8 mouse cellular contexts compared by ENCODE assay signal in genomic region chr11:94133344-94133955, GRCm38 (mm10).
DNase-seq lines count a peak whose midpoint lies in the region; ATAC-seq and TF ChIP-seq lines count a peak whose summit lies in the region.

No protein-coding gene starts in this region.

- H3K4me3 ChIP-seq in bone marrow, adult 2 months (replicated peaks; ENCODE audit: control insufficient read depth, low read depth, low read length): peak overlapping the region; percentile 17
- H3K4me3 ChIP-seq in embryonic facial prominence, embryonic 15.5 days (replicated peaks): no peak overlapping the region
- no peak overlapping the region for H3K4me3 ChIP-seq in heart, embryonic 12.5 days
- H3K4me3 ChIP-seq in kidney, embryonic 15.5 days (replicated peaks): 0 out of 2 replicates have a peak overlapping the region, but pooled peaks have one; percentile 9
- H3K4me3 ChIP-seq in midbrain, postnatal 0 days (ENCODE audit: low read depth, low read length): no peak overlapping the region

- ATAC-seq in embryonic facial prominence, embryonic 15.5 days (ENCODE audit: insufficient number of reproducible peaks, low FRiP score, low TSS enrichment, low read depth): peak; percentile 48
- peak; percentile 66 for ATAC-seq in heart, embryonic 12.5 days (ENCODE audit: insufficient number of reproducible peaks, low FRiP score)
- peak; percentile 21; the same call in 1 of the 2 replicates for ATAC-seq in kidney, embryonic 15.5 days (replicated peaks; ENCODE audit: low FRiP score)
- ATAC-seq in midbrain, postnatal 0 days (ENCODE audit: low FRiP score): peak; percentile 68

- peak overlapping the region; percentile 29; the same call in 1 of the 2 replicates for H3K4me2 ChIP-seq in embryonic facial prominence, embryonic 15.5 days (replicated peaks)
- peak overlapping the region; percentile 31 for H3K4me2 ChIP-seq in heart, embryonic 12.5 days
- H3K4me2 ChIP-seq in kidney, embryonic 15.5 days: peak overlapping the region; percentile 42
- peak overlapping the region; percentile 15; the same call in 1 of the 2 replicates for H3K4me2 ChIP-seq in midbrain, postnatal 0 days (ENCODE audit: low read depth, low read length, poor library complexity, severe bottlenecking)

- no peaks in the 10 kb centered on the region for H3K27me3 ChIP-seq in embryonic facial prominence, embryonic 15.5 days
- no peaks in the 10 kb centered on the region for H3K27me3 ChIP-seq in heart, embryonic 12.5 days (replicated peaks)
- H3K27me3 ChIP-seq in kidney, embryonic 15.5 days: no peaks in the 10 kb centered on the region
- H3K27me3 ChIP-seq in midbrain, postnatal 0 days (ENCODE audit: insufficient read depth, low read length): no peaks in the 10 kb centered on the region

- peak; percentile 93 for DNase-seq in B cell, adult 2 months
- peak; percentile 87 for DNase-seq in liver
- DNase-seq in midbrain, postnatal 0 days (ENCODE audit: low spot score): peak; percentile 83
- DNase-seq in spleen, postnatal 10 days (ENCODE audit: low spot score in 2 of 2): peak; percentile 88 to 93

- peak; percentile 99 for TF ChIP-seq CTCF in bone marrow, adult 2 months (IDR thresholded peaks at IDR 0.05; ENCODE audit: control insufficient read depth, insufficient read depth, low read length)
- TF ChIP-seq CTCF in midbrain, postnatal 0 days (IDR thresholded peaks at IDR 0.05): peak; percentile 90

- no peak for TF ChIP-seq POLR2A in bone marrow, adult 2 months (IDR thresholded peaks at IDR 0.05; ENCODE audit: borderline replicate concordance, control insufficient read depth, low read depth, low read length)

- no peaks in the 10 kb centered on the region for H3K36me3 ChIP-seq in embryonic facial prominence, embryonic 15.5 days
- no peaks in the 10 kb centered on the region for H3K36me3 ChIP-seq in heart, embryonic 12.5 days
- H3K36me3 ChIP-seq in kidney, embryonic 15.5 days: no peaks in the 10 kb centered on the region
- H3K36me3 ChIP-seq in midbrain, postnatal 0 days (ENCODE audit: insufficient read depth, low read length): no peaks in the 10 kb centered on the region

- H3K27ac ChIP-seq in bone marrow, adult 2 months (ENCODE audit: control insufficient read depth, insufficient read depth, low read depth, low read length, poor library complexity): no peak overlapping the region
- 0 out of 2 replicates have a peak overlapping the region, but pooled peaks have one; percentile 45 for H3K27ac ChIP-seq in embryonic facial prominence, embryonic 15.5 days (replicated peaks)
- peak overlapping the region; percentile 90 for H3K27ac ChIP-seq in heart, embryonic 12.5 days (ENCODE audit: poor library complexity, severe bottlenecking)
- peak overlapping the region; percentile 58 for H3K27ac ChIP-seq in kidney, embryonic 15.5 days
- H3K27ac ChIP-seq in midbrain, postnatal 0 days (ENCODE audit: low read depth, low read length): no peak overlapping the region

- no peaks in the 10 kb centered on the region for H3K9me3 ChIP-seq in embryonic facial prominence, embryonic 15.5 days (replicated peaks)
- H3K9me3 ChIP-seq in heart, embryonic 12.5 days (replicated peaks): no peaks in the 10 kb centered on the region
- H3K9me3 ChIP-seq in kidney, embryonic 15.5 days (replicated peaks): no peaks in the 10 kb centered on the region
- no peaks in the 10 kb centered on the region for H3K9me3 ChIP-seq in midbrain, postnatal 0 days (ENCODE audit: low read length)

- no peak overlapping the region for H3K9ac ChIP-seq in embryonic facial prominence, embryonic 15.5 days
- H3K9ac ChIP-seq in heart, embryonic 12.5 days: 0 out of 2 replicates have a peak overlapping the region, but pooled peaks have one; percentile 12
- no peak overlapping the region for H3K9ac ChIP-seq in kidney, embryonic 15.5 days
- no peak overlapping the region for H3K9ac ChIP-seq in midbrain, postnatal 0 days (replicated peaks; ENCODE audit: low read length, poor library complexity, severe bottlenecking)

- no peaks in the 10 kb centered on the region for H3K4me1 ChIP-seq in bone marrow, adult 2 months (ENCODE audit: control insufficient read depth, insufficient read depth, low read length)
- H3K4me1 ChIP-seq in embryonic facial prominence, embryonic 15.5 days: peaks cover 44% of the 10 kb centered on the region
- peaks cover 69% of the 10 kb centered on the region for H3K4me1 ChIP-seq in heart, embryonic 12.5 days (replicated peaks)
- H3K4me1 ChIP-seq in kidney, embryonic 15.5 days: peaks cover 41% of the 10 kb centered on the region
- peaks cover 2% of the 10 kb centered on the region; the same call in 1 of the 2 replicates for H3K4me1 ChIP-seq in midbrain, postnatal 0 days (ENCODE audit: insufficient read depth, low read length)

- 8% methylated on average over 11 of the region's 11 CpGs for WGBS in bone marrow, adult 2 months
- WGBS in embryonic facial prominence, embryonic 15.5 days: 15% methylated on average over 11 of the region's 11 CpGs
- 14% methylated on average over 11 of the region's 11 CpGs for WGBS in heart, embryonic 12.5 days
- WGBS in kidney, embryonic 15.5 days: 17% methylated on average over 11 of the region's 11 CpGs
- WGBS in midbrain, postnatal 0 days: 17% methylated on average over 11 of the region's 11 CpGs

Comparison
In these comparisons a context has a peak if more than half of its experiments do, and no peak if none do; other contexts are left out.
1. H3K27ac ChIP-seq: peak in embryonic facial prominence, embryonic 15.5 days (single experiment), heart, embryonic 12.5 days (single experiment) and kidney, embryonic 15.5 days (single experiment); none in bone marrow, adult 2 months (single experiment) and midbrain, postnatal 0 days (single experiment).
2. H3K4me3 ChIP-seq: peak in bone marrow, adult 2 months (single experiment) and kidney, embryonic 15.5 days (single experiment); none in embryonic facial prominence, embryonic 15.5 days (single experiment), heart, embryonic 12.5 days (single experiment) and midbrain, postnatal 0 days (single experiment).
3. Peak in every context shown above with its lines, with median percentiles within 50 percentile points of each other: DNase-seq, ATAC-seq and H3K4me2 ChIP-seq.